Mouse (Mus musculus) heart, adult 11 months (tissue): ENCODE results near the gene Eif4g3.

Experiments used
- DNase-seq: peaks from one replicate; pipeline ENCODE4 v3.0.0; 2022

The Eif4g3 gene

GRCm38 (mm10) chr4:138029168-138029567 lies 36.3 kb downstream of the Eif4g3 start:
- no peak for DNase-seq

- DNase-seq = no peak
Observed at GRCm38 (mm10) chr4:138031828-138032227, 39.0 kb downstream of the Eif4g3 start.

GRCm38 (mm10) chr4:138033871-138034270 lies 41.0 kb downstream of the Eif4g3 start:
- DNase-seq = no peak

GRCm38 (mm10) chr4:138035435-138036120 lies 42.8 kb downstream of the Eif4g3 start:
- peak; percentile 82 for DNase-seq

- DNase-seq = no peak
Observed at GRCm38 (mm10) chr4:138037110-138037509, 44.3 kb downstream of the Eif4g3 start.

- peak; percentile 71 for DNase-seq
Observed at GRCm38 (mm10) chr4:138037896-138038295, 45.1 kb downstream of the Eif4g3 start.

- peak; percentile 87 for DNase-seq
Observed at GRCm38 (mm10) chr4:138038365-138039274, 45.8 kb downstream of the Eif4g3 start.

GRCm38 (mm10) chr4:138039275-138039651 lies 46.4 kb downstream of the Eif4g3 start:
- peak; percentile 61 for DNase-seq

GRCm38 (mm10) chr4:138040589-138040988 lies 47.8 kb downstream of the Eif4g3 start:
- peak; percentile 77 for DNase-seq

- peak; percentile 96 for DNase-seq
Observed at GRCm38 (mm10) chr4:138041566-138042256, 48.9 kb downstream of the Eif4g3 start.

- DNase-seq = no peak
Observed at GRCm38 (mm10) chr4:138042257-138042589, 49.4 kb downstream of the Eif4g3 start.

- peak; percentile 83 for DNase-seq
Observed at GRCm38 (mm10) chr4:138042625-138043024, 49.8 kb downstream of the Eif4g3 start.

- DNase-seq = peak; percentile 82
Observed at GRCm38 (mm10) chr4:138044841-138045500, 52.1 kb downstream of the Eif4g3 start.

- DNase-seq = peak; percentile 68
Observed at GRCm38 (mm10) chr4:138045809-138046208, 53.0 kb downstream of the Eif4g3 start.

GRCm38 (mm10) chr4:138046371-138046770 lies 53.5 kb downstream of the Eif4g3 start:
- DNase-seq = peak; percentile 44

- no peak for DNase-seq
Observed at GRCm38 (mm10) chr4:138049547-138049946, 56.7 kb downstream of the Eif4g3 start.

GRCm38 (mm10) chr4:138051488-138051887 lies 58.7 kb downstream of the Eif4g3 start:
- DNase-seq = no peak

GRCm38 (mm10) chr4:138056658-138057057 lies 63.8 kb downstream of the Eif4g3 start:
- DNase-seq = peak; percentile 76

- peak; percentile 59 for DNase-seq
Observed at GRCm38 (mm10) chr4:138057196-138057754, 64.5 kb downstream of the Eif4g3 start.

GRCm38 (mm10) chr4:138061161-138061560 lies 68.3 kb downstream of the Eif4g3 start:
- peak; percentile 81 for DNase-seq

- DNase-seq = peak; percentile 76
Observed at GRCm38 (mm10) chr4:138063372-138064265, 70.8 kb downstream of the Eif4g3 start.
